Mouse (Mus musculus): ENCODE data around the gene Gm43951.
"Not testable (repeated sequence)": the region's sequence is repeated elsewhere in the genome, so short reads cannot be mapped to it uniquely, and the experiment has no call there.

Gm43951 gene

DNA sequence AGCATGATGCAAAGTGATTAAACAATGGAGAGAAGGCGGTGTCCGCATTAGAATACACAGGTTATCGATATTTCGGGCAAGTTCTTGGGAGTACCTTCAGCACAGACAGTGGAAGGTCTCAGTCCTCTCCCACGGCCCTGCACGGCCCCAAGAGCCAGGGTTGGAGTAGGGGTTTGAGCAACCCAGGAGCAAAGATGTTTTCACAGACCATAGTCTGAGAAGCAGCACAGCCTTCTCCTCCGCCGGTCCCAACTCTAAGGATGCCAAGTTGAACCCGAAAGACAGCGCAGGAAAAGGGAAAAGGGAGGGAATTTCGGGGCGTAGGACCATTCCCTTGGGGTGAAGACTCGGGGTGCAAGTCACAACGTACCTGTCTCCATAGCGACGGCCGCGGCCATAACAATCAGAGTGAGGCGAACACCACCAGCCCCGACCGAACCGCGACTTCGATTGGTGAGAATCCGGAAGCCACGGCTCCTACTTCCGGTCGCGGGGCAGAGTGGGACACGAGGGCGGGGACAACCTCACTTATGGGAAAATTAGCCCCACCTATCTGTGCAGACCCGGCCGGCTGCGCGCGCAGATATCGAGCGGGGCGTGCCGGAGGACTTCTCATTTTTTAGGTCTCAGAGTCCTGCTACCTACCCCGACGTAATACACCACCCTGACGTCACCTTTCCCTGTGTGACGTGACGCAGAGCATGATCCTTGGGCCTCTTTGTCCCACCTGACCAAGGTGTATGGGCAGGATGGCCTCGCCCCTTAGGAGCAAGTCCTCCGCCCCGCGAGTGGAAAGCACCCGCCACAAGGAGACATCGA, 8.2 kb upstream of the Gm43951 start:
- in situ Hi-C loops (cut with MboI; ENCODE audit: low pct_unique_long_range_greater_than_20kb in 1 of 2, low sequenced_read_pairs in 2 of 2, unreplicated experiment in 1 of 2), result loop anchor here (5.0 to 10.0 kb wide), 3 partner anchors 103 to 210 kb away; no protein-coding TSS in a partner anchor

DNA sequence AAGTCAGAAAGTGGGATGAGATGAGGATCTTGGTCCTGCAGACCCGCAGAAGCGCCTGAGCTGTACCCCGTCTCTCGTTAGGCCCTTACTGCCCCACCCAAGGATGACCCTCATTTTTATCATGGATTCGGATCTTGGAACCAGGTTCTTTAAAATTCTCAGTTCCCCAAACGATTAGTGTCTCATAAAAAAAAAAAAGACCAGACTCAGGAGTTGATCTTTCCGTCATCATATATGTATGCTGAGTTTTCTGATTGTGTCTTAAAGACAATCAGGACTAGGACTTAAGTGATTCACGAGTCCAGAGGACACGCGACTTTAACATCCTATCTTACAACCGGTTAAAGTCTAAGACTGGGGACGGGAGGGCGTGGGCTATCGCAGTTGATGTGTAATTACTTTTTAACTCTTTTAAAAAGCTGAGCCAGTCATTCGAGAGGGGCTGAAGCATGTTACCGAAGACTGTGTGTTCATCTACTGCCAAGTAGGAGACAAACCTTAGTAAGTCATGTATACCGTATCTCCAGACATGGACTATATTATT, 1.3 kb upstream of the Gm43951 start:
- in situ Hi-C loops (cut with MboI; ENCODE audit: low pct_unique_long_range_greater_than_20kb in 1 of 2, low sequenced_read_pairs in 2 of 2, unreplicated experiment in 1 of 2), result no loop called here

DNA sequence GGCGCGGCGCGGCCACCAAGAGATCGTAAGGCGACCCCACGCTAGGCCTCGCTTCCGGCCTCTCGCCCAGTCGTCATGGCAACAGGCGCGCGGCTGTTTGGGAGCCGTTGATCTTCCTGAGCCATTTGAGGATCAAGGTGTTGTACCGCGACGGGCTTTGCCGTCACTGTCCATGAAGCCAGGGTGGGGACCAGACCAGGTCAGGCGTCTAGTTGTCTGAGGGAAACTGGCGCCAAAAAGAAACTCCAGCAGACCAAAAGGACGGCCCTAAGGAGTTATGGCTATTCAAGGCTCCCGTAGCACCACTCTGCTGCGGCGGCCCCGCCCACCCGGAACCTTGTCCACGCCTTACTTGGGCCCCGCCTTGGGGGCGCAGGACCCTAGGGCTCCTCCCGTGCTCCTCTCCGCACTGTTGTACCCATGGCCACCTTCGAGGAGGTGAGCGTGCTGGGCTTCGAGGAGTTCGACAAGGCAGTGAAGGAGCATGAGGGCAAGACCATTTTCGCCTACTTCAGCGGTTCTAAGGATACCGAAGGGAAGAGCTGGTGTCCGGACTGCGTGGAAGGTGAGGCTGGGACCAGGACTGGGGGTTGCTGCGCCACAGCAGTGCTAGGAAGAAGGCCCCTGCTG, 679 bp upstream of the Gm43951 start, which contains the start of the genes 4933427D14Rik and Txndc17:
Gene 4933427D14Rik (minus strand): TSS at position 256 of the 630 bp plus-strand sequence.
Gene Txndc17 (plus strand): TSS at position 344 of the 630 bp plus-strand sequence.
- in situ Hi-C loops (cut with MboI; ENCODE audit: low pct_unique_long_range_greater_than_20kb in 1 of 2, low sequenced_read_pairs in 2 of 2, unreplicated experiment in 1 of 2), result no loop called here

- in situ Hi-C loops (cut with MboI; ENCODE audit: low pct_unique_long_range_greater_than_20kb in 1 of 2, low sequenced_read_pairs in 2 of 2, unreplicated experiment in 1 of 2), result no loop called here
Observed at GRCm38 (mm10) chr11:72205256-72205655, 1.4 kb downstream of the Gm43951 start.

GRCm38 (mm10) chr11:72203440-72203839, 3.2 kb downstream of the Gm43951 start:
- in situ Hi-C loops (cut with MboI; ENCODE audit: low pct_unique_long_range_greater_than_20kb in 1 of 2, low sequenced_read_pairs in 2 of 2, unreplicated experiment in 1 of 2), result no loop called here

GRCm38 (mm10) chr11:72196506-72196905, 10.1 kb downstream of the Gm43951 start:
- in situ Hi-C loops (cut with MboI; ENCODE audit: low pct_unique_long_range_greater_than_20kb in 1 of 2, low sequenced_read_pairs in 2 of 2, unreplicated experiment in 1 of 2), result no loop called here

GRCm38 (mm10) chr11:72194259-72194658, 12.4 kb downstream of the Gm43951 start:
- in situ Hi-C loops (cut with MboI; ENCODE audit: low pct_unique_long_range_greater_than_20kb in 1 of 2, low sequenced_read_pairs in 2 of 2, unreplicated experiment in 1 of 2), result no loop called here

DNA sequence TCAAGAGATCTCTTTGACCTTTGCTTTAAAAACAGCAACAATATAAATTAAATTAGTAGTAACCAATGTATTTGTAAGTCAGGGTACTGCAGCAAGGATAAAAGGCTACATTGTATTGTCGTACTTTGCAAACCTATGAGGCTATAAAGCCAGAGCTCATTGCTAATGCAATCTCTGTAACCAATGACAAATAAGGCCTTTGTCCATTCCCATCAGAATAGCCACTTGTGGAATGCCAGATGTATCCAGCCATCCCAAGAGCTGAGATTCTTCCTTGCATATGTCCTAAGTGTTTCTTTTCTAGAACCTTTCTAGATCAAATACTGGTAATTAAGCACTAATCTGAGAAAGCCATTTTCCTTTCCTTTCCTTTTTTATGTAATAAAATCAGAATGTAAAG, 15.8 kb downstream of the Gm43951 start:
- in situ Hi-C loops (cut with MboI; ENCODE audit: low pct_unique_long_range_greater_than_20kb in 1 of 2, low sequenced_read_pairs in 2 of 2, unreplicated experiment in 1 of 2), result no loop called here

DNA sequence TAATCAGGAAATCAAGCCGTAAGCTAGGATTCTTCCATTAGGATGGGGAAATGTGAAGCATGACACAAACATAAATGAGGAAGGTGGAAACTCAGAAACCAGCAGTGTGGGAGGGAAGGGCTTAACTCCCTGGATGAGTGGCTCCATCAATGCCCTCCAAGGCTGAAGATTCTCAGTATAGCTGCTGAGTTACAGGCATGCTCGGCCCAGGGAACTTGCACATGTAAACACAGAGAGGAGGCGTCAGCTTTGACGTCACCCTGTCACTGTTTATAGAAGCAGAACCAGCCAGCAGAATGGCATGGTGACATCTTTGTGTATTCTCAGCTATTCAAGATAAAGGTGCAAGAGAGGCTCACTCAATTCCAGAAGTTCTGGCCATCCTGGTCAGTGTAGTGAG, 22.4 kb downstream of the Gm43951 start:
- in situ Hi-C loops (cut with MboI; ENCODE audit: low pct_unique_long_range_greater_than_20kb in 1 of 2, low sequenced_read_pairs in 2 of 2, unreplicated experiment in 1 of 2), result no loop called here

DNA sequence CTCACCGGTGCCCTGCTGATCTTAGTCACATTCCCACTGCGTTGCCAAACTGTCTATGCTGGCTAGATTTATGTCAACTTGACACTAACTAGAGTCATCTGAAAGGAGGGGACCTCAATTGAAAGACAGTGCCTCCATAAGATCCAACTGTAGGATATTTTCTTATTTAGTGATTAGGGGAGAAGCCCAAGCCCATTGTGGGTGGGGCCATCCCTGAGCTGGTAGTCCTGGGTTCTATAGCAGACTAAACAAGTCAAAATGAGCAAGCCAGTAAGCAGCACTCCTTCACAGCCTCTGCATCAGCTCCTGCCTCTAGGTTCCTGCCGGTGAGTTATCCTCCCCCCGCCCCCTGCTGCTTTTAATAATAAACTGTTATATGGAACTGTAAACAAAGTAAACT, 25.5 kb downstream of the Gm43951 start:
- in situ Hi-C loops (cut with MboI; ENCODE audit: low pct_unique_long_range_greater_than_20kb in 1 of 2, low sequenced_read_pairs in 2 of 2, unreplicated experiment in 1 of 2), result no loop called here

- in situ Hi-C loops (cut with MboI; ENCODE audit: low pct_unique_long_range_greater_than_20kb in 1 of 2, low sequenced_read_pairs in 2 of 2, unreplicated experiment in 1 of 2), result no loop called here
Observed at GRCm38 (mm10) chr11:72180556-72180955, 26.1 kb downstream of the Gm43951 start.

- in situ Hi-C loops (cut with MboI; ENCODE audit: low pct_unique_long_range_greater_than_20kb in 1 of 2, low sequenced_read_pairs in 2 of 2, unreplicated experiment in 1 of 2), result no loop called here
Observed at GRCm38 (mm10) chr11:72176553-72176952, 30.1 kb downstream of the Gm43951 start.

GRCm38 (mm10) chr11:72175966-72176365, 30.7 kb downstream of the Gm43951 start:
- in situ Hi-C loops (cut with MboI; ENCODE audit: low pct_unique_long_range_greater_than_20kb in 1 of 2, low sequenced_read_pairs in 2 of 2, unreplicated experiment in 1 of 2), result no loop called here

- in situ Hi-C loops (cut with MboI; ENCODE audit: low pct_unique_long_range_greater_than_20kb in 1 of 2, low sequenced_read_pairs in 2 of 2, unreplicated experiment in 1 of 2), result no loop called here
Observed at GRCm38 (mm10) chr11:72174721-72175120, 31.9 kb downstream of the Gm43951 start.

DNA sequence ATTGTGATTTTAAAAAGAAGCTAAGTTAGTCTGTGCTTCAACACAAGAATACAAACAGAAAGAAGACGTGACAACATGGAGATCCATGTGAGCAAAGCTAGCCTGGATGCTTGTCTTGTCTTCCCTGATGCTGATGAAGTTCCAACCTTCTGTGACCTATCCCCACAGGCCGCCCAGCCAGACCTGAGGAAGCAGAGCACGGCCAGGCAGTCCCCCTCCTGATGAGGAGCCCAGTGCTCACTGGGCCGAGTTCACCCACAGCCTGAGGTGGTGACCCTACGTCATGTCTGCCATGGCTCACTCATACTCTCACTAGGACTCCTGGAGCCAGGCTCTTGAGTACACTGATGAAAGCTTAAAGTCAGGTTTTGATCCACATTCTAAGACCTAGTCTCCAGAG, 33.1 kb downstream of the Gm43951 start:
- in situ Hi-C loops (cut with MboI; ENCODE audit: low pct_unique_long_range_greater_than_20kb in 1 of 2, low sequenced_read_pairs in 2 of 2, unreplicated experiment in 1 of 2), result no loop called here

DNA sequence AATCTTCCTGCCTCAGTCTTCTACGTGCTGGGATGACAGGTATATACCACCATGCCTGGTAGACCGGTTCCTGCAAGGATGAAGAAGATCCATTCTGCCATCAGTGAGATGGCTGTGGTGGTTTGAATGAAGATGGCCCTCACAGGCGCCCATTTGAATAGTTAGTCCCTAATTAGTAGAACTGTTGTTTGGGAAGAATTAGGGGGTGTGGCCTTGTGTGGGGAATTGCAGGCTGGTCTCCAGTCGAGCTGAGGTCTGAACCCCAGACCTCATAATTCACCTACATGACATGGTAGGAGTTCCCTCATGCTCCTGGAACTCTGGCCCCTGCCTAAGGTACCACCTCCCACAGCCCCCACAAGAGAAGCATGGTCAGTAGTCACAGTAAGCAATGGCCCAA, 34.7 kb downstream of the Gm43951 start:
- in situ Hi-C loops (cut with MboI; ENCODE audit: low pct_unique_long_range_greater_than_20kb in 1 of 2, low sequenced_read_pairs in 2 of 2, unreplicated experiment in 1 of 2), result not testable (repeated sequence)

DNA sequence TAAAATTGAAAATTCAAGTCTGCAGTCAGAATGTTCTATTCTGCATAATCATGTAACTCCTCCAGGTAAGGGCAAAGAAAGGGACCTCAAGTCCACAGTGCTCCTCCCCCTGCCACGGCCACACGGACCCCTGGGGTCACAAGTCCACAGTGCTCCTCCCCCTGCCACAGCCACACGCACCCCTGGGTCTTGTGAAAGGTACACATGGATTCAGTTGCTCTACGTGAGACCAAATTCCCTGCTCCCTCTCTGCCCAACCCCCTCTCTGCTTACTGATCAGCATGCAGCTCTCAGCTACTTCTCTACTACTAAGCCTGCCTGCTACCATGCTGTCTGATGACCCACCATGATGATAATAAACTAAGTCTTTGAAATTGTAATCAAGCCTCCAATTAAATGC, 36.8 kb downstream of the Gm43951 start:
- in situ Hi-C loops (cut with MboI; ENCODE audit: low pct_unique_long_range_greater_than_20kb in 1 of 2, low sequenced_read_pairs in 2 of 2, unreplicated experiment in 1 of 2), result no loop called here

DNA sequence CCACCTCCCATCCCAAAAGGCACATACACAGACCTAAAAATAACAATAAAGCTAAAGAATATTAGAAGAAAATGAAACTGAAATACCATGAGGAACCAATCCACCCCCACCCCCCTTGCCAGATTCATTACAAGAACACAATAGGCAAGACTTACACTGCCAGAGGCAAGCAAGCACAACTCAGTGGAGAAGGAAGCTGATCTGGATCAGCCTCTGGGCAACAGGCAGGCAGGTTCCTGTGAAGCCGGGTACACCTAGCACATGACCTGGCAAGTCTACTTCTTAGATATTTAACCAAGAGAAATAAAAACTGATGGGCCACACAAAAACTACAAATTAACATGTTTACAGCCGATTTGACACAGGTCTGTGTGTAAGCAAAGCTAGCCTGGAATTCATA, 43.4 kb downstream of the Gm43951 start:
- in situ Hi-C loops (cut with MboI; ENCODE audit: low pct_unique_long_range_greater_than_20kb in 1 of 2, low sequenced_read_pairs in 2 of 2, unreplicated experiment in 1 of 2), result no loop called here

- in situ Hi-C loops (cut with MboI; ENCODE audit: low pct_unique_long_range_greater_than_20kb in 1 of 2, low sequenced_read_pairs in 2 of 2, unreplicated experiment in 1 of 2), result no loop called here
Observed at GRCm38 (mm10) chr11:72156624-72157023, 50.0 kb downstream of the Gm43951 start.

Measured in mouse embryonic stem cell (cell line).